Mouse (Mus musculus): Measurements from ENCODE around the gene Pfkm.

DNA sequence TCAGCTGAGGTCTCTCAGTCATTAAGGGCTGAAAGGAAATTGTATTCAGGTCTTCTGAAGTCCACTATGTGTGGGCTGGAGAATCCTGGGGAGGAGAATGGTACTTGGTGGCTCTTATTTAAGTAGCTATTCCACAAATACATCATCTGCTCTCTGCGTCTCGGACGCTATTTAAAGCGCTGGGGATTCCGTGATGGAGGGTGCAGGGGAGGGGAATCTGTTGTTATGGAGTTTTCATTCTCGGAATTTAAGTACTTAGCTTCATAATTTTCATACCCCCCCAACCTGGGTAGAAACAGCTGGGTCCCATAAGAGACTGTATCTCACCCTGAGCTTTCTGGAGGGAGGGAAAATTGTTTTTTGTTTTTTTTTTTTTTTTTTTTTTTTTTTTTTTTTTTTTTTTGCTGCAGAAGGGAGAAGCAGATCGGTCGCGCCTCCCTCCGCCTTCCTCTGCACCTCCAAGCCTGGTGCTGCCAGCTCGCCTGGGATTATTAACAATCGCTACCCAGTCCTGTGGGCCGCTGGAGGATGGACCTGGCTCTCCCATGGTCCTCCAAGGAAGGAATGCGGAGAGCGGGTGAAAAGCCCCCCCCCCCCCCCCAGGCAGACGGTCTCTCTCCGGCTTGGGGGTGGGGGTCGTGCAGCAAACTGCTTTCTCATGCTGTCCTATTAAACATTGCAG lies 74.7 kb downstream of the Pfkm start, which contains the start of gene Ccdc184:
- TF ChIP-seq CTCF (IDR thresholded peaks at IDR 0.05) = no peak
- no peak for TF ChIP-seq POLR2A (IDR thresholded peaks at IDR 0.05; ENCODE audit: insufficient read depth, low read depth, low read length)

All from heart, adult 2 months (tissue).